Mouse (Mus musculus) intestine, embryonic 14.5 days (tissue): ENCODE measurements around the gene Mybphl. TPM values are rescaled to one million over a fixed set of nuclear protein-coding genes. Genes with fewer than 3 reads are reported as not detected.

ENCODE experiments used
- ATAC-seq: fragments of 200-750 bp; cut with Nextera tagmentation; replicated peaks from 2 replicates; pipeline ENCODE4 v1.8.0; 2017; ENCODE audit warnings: low read depth, moderate number of reproducible peaks, moderate TSS enrichment, moderate library complexity; ENCODE audit not compliant: low FRiP score, low TSS enrichment
- DNase-seq: peaks from one replicate; pipeline ENCODE4 v3.0.0-alpha.2; 2018; ENCODE audit warnings: low spot score
- H3K27ac ChIP-seq: fragments of 300-500 bp; sonication (generic); 2 replicates; pipeline ENCODE4 v1.5.1; 2014; ENCODE audit warnings: low read depth, mild to moderate bottlenecking, control low read depth
- H3K27me3 ChIP-seq: fragments of 300-500 bp; sonication (generic); replicated peaks from 2 replicates; pipeline ENCODE4 v1.6.1; 2014; ENCODE audit warnings: low read length, control low read depth; ENCODE audit not compliant: control insufficient read depth, insufficient read depth
- H3K36me3 ChIP-seq: fragments of 300-500 bp; sonication (generic); 2 replicates; pipeline ENCODE4 v1.6.1; 2014; ENCODE audit warnings: low read length, control low read depth; ENCODE audit not compliant: control insufficient read depth, insufficient read depth
- H3K4me1 ChIP-seq: fragments of 300-500 bp; sonication (generic); replicated peaks from 2 replicates; pipeline ENCODE4 v1.6.1; 2014; ENCODE audit warnings: low read length, control low read depth, mixed read lengths; ENCODE audit not compliant: control insufficient read depth, insufficient read depth
- H3K4me2 ChIP-seq: fragments of 300-500 bp; sonication (generic); 2 replicates; pipeline ENCODE4 v1.6.1; 2014; ENCODE audit warnings: low read length
- H3K4me3 ChIP-seq: fragments of 300-500 bp; sonication (generic); 2 replicates; pipeline ENCODE4 v1.5.1; 2014; ENCODE audit warnings: low read depth, low read length, control low read depth, mixed read lengths
- H3K9ac ChIP-seq: fragments of 300-500 bp; sonication (generic); 2 replicates; pipeline ENCODE4 v1.6.1; 2014; ENCODE audit warnings: mild to moderate bottlenecking, low read length
- H3K9me3 ChIP-seq: fragments of 300-500 bp; sonication (generic); 2 replicates; pipeline ENCODE4 v1.6.1; 2016; ENCODE audit warnings: low read length, control low read depth; ENCODE audit not compliant: control insufficient read depth
- WGBS: fragments of 180-500 bp; shearing (Covaris S2); extraction: QIAGEN DNeasy Blood & Tissue Kit; methylation state at CpG from one replicate; pipeline ENCODE4 v1.1.7; 2014; 5-methylcytosine and 5-hydroxymethylcytosine counted together
- polyA plus RNA-seq: library from polyadenylated mRNA; unstranded; fragments of >200 nt; fragmentation: Nextera tagmentation; extraction: Ambion mirVana; gene quantifications from 2 replicates; pipeline ENCODE4 v1.2.1, GENCODE M21; 2014

The Mybphl gene
- polyA plus RNA-seq, 1 experiment from 2014 or later, result not detected

- Histone ChIP-seq H3K9ac (no peak overlapping the region), H3K9me3 (no peaks in the 10 kb centered on the region), H3K36me3 (peaks cover 34% of the 10 kb centered on the region), H3K4me1 (peaks cover 4% of the 10 kb centered on the region; the same call in 1 of the 2 replicates), H3K4me3 (no peak overlapping the region), H3K4me2 (no peak overlapping the region), H3K27me3 (no peaks in the 10 kb centered on the region), H3K27ac (no peak overlapping the region)
- 80% methylated on average over 6 of the region's 6 CpGs for WGBS
- ATAC-seq (no peak), DNase-seq (no peak)
Observed at GRCm38 (mm10) chr3:108358445-108358844, 6.3 kb upstream of the Mybphl start.

GRCm38 (mm10) chr3:108360894-108361293 lies 3.8 kb upstream of the Mybphl start:
- DNase-seq (no peak), ATAC-seq (no peak)
- WGBS, result 11% methylated on average over 7 of the region's 7 CpGs
- Histone ChIP-seq H3K9me3 (no peaks in the 10 kb centered on the region), H3K27me3 (no peaks in the 10 kb centered on the region), H3K4me1 (peaks cover 4% of the 10 kb centered on the region; the same call in 1 of the 2 replicates), H3K9ac (no peak overlapping the region), H3K4me3 (no peak overlapping the region), H3K4me2 (no peak overlapping the region), H3K27ac (no peak overlapping the region), H3K36me3 (peaks cover 17% of the 10 kb centered on the region; the same call in 1 of the 2 replicates)

- H3K4me2 ChIP-seq, result no peak overlapping the region
- no peaks in the 10 kb centered on the region for H3K9me3 ChIP-seq
- no peak overlapping the region for H3K27ac ChIP-seq
- 60% methylated on average over 3 of the region's 3 CpGs for WGBS
- H3K27me3 ChIP-seq, result no peaks in the 10 kb centered on the region
- DNase-seq (no peak), ATAC-seq (no peak)
- no peak overlapping the region for H3K9ac ChIP-seq
- no peaks in the 10 kb centered on the region for H3K36me3 ChIP-seq
- H3K4me1 ChIP-seq, result peaks cover 4% of the 10 kb centered on the region; the same call in 1 of the 2 replicates
- no peak overlapping the region for H3K4me3 ChIP-seq
Observed at GRCm38 (mm10) chr3:108363626-108364025, 1.1 kb upstream of the Mybphl start.

- no peaks in the 10 kb centered on the region for H3K27me3 ChIP-seq
- no peaks in the 10 kb centered on the region for H3K4me1 ChIP-seq
- no peak overlapping the region for H3K4me3 ChIP-seq
- no peak overlapping the region for H3K27ac ChIP-seq
- H3K4me2 ChIP-seq, result peak overlapping the region; percentile 22; the same call in 1 of the 2 replicates
- H3K36me3 ChIP-seq, result no peaks in the 10 kb centered on the region
- ATAC-seq (no peak), DNase-seq (no peak)
- H3K9ac ChIP-seq, result no peak overlapping the region
- 55% methylated on average over 9 of the region's 9 CpGs for WGBS
- H3K9me3 ChIP-seq, result no peaks in the 10 kb centered on the region
Observed at GRCm38 (mm10) chr3:108367173-108367572, 2.5 kb downstream of the Mybphl start.

GRCm38 (mm10) chr3:108367828-108368227 lies 3.1 kb downstream of the Mybphl start:
- Histone ChIP-seq H3K4me2 (no peak overlapping the region), H3K27me3 (no peaks in the 10 kb centered on the region), H3K9me3 (no peaks in the 10 kb centered on the region), H3K4me3 (no peak overlapping the region), H3K27ac (no peak overlapping the region), H3K9ac (no peak overlapping the region), H3K4me1 (no peaks in the 10 kb centered on the region), H3K36me3 (no peaks in the 10 kb centered on the region)
- ATAC-seq, result no peak; the same call in 1 of the 2 replicates
- DNase-seq, result no peak
- WGBS, result 76% methylated on average over 3 of the region's 3 CpGs

- WGBS, result 79% methylated on average over 5 of the region's 5 CpGs
- Histone ChIP-seq H3K27ac (no peak overlapping the region), H3K4me2 (no peak overlapping the region), H3K9me3 (no peaks in the 10 kb centered on the region), H3K27me3 (no peaks in the 10 kb centered on the region), H3K4me3 (no peak overlapping the region), H3K36me3 (no peaks in the 10 kb centered on the region), H3K4me1 (no peaks in the 10 kb centered on the region), H3K9ac (no peak overlapping the region)
- ATAC-seq, result no peak
- DNase-seq, result no peak
Observed at GRCm38 (mm10) chr3:108368721-108369120, 4.0 kb downstream of the Mybphl start.

GRCm38 (mm10) chr3:108372274-108372673 lies 7.6 kb downstream of the Mybphl start:
- Histone ChIP-seq H3K36me3 (no peaks in the 10 kb centered on the region), H3K9me3 (no peaks in the 10 kb centered on the region), H3K27me3 (no peaks in the 10 kb centered on the region), H3K4me3 (no peak overlapping the region), H3K9ac (no peak overlapping the region), H3K4me2 (no peak overlapping the region), H3K4me1 (no peaks in the 10 kb centered on the region), H3K27ac (no peak overlapping the region)
- no peak for DNase-seq
- 51% methylated on average over 3 of the region's 3 CpGs for WGBS
- ATAC-seq, result no peak

GRCm38 (mm10) chr3:108372691-108373090 lies 8.0 kb downstream of the Mybphl start:
- ATAC-seq, result no peak
- Histone ChIP-seq H3K4me1 (no peaks in the 10 kb centered on the region), H3K9ac (no peak overlapping the region), H3K27me3 (no peaks in the 10 kb centered on the region), H3K36me3 (no peaks in the 10 kb centered on the region), H3K4me2 (no peak overlapping the region), H3K27ac (no peak overlapping the region), H3K9me3 (no peaks in the 10 kb centered on the region), H3K4me3 (no peak overlapping the region)
- DNase-seq, result no peak
- WGBS, result 38% methylated on average over 3 of the region's 3 CpGs

GRCm38 (mm10) chr3:108378875-108379663 lies 14.4 kb downstream of the Mybphl start:
- 82% methylated on average over 7 of the region's 7 CpGs for WGBS
- Histone ChIP-seq H3K9me3 (no peaks in the 10 kb centered on the region), H3K27ac (no peak overlapping the region), H3K27me3 (no peaks in the 10 kb centered on the region), H3K9ac (no peak overlapping the region), H3K4me2 (no peak overlapping the region), H3K4me3 (no peak overlapping the region), H3K4me1 (peaks cover 19% of the 10 kb centered on the region), H3K36me3 (no peaks in the 10 kb centered on the region)
- no peak for ATAC-seq
- no peak for DNase-seq
